Mouse (Mus musculus) limb, embryonic 14.5 days (tissue): ENCODE results near the gene Aox1. TPM values are rescaled to one million over a fixed set of nuclear protein-coding genes. Genes with fewer than 3 reads are reported as not detected.
"Not testable (repeated sequence)": the region's sequence is repeated elsewhere in the genome, so short reads cannot be mapped to it uniquely, and the experiment has no call there.

Experiments
- ATAC-seq: fragments of 200-750 bp; cut with Nextera tagmentation; 2 replicates; pipeline ENCODE4 v1.8.0; 2017; ENCODE audit warnings: low read depth, moderate number of reproducible peaks, moderate TSS enrichment; ENCODE audit not compliant: low FRiP score
- DNase-seq: peaks from one replicate; pipeline ENCODE4 v3.0.0-alpha.2; 2015; ENCODE audit warnings: low spot score
- H3K27ac ChIP-seq: fragments of 300-500 bp; sonication (generic); replicated peaks from 2 replicates; pipeline ENCODE4 v1.5.1; 2014; ENCODE audit warnings: low read depth, mild to moderate bottlenecking, low read length, moderate library complexity, mixed read lengths
- H3K27me3 ChIP-seq: fragments of 300-500 bp; sonication (generic); 2 replicates; pipeline ENCODE4 v1.6.1; 2014; ENCODE audit warnings: low read length, mixed read lengths; ENCODE audit not compliant: control insufficient read depth, insufficient read depth
- H3K36me3 ChIP-seq: fragments of 300-500 bp; sonication (generic); 2 replicates; pipeline ENCODE4 v1.6.1; 2014; ENCODE audit warnings: mild to moderate bottlenecking, low read length, moderate library complexity, mixed read lengths; ENCODE audit not compliant: control insufficient read depth, insufficient read depth
- H3K4me1 ChIP-seq: fragments of 300-500 bp; sonication (generic); 2 replicates; pipeline ENCODE4 v1.6.1; 2014; ENCODE audit warnings: antibody characterized with exemption, low read length, mixed read lengths; ENCODE audit not compliant: control insufficient read depth, insufficient read depth
- H3K4me2 ChIP-seq: fragments of 300-500 bp; sonication (generic); replicated peaks from 2 replicates; pipeline ENCODE4 v1.6.1; 2014; ENCODE audit warnings: low read depth, mild to moderate bottlenecking, low read length, moderate library complexity; ENCODE audit not compliant: severe bottlenecking
- H3K4me3 ChIP-seq: fragments of 300-500 bp; sonication (generic); replicated peaks from 2 replicates; pipeline ENCODE4 v1.5.1; 2014; ENCODE audit warnings: low read length
- H3K9ac ChIP-seq: fragments of 300-500 bp; sonication (generic); 2 replicates; pipeline ENCODE4 v1.6.1; 2014; ENCODE audit warnings: mild to moderate bottlenecking, low read depth, low read length, moderate library complexity; ENCODE audit not compliant: severe bottlenecking
- H3K9me3 ChIP-seq: fragments of 300-500 bp; sonication (generic); 2 replicates; pipeline ENCODE4 v1.6.1; 2016; ENCODE audit warnings: low read length; ENCODE audit not compliant: control insufficient read depth
- POLR2A ChIP-seq: fragments of 200-500 bp; IDR thresholded peaks from 2 replicates; pipeline ENCODE4 v1.8.0; 2012; ENCODE audit warnings: inconsistent platforms, mild to moderate bottlenecking, moderate library complexity, borderline replicate concordance; ENCODE audit not compliant: insufficient read depth, insufficient read length; ENCODE audit errors: extremely low read depth
- WGBS: fragments of 180-500 bp; shearing (Covaris S2); extraction: QIAGEN DNeasy Blood & Tissue Kit; methylation state at CpG from one replicate; pipeline ENCODE4 v1.1.7; 2014; 5-methylcytosine and 5-hydroxymethylcytosine counted together
- polyA plus RNA-seq, 2 experiments: library from polyadenylated mRNA; depleted of rRNA in 1 of 2; stranded (reverse) in 1 of 2; unstranded in 1 of 2; fragments of >200 nt; fragmentation: Nextera tagmentation in 1 of 2; extraction: Ambion mirVana in 1 of 2; gene quantifications; 2 replicates each; pipeline versions ENCODE4 v1.2.1 to v1.2.3; 2012 to 2014

Gene Aox1
- polyA plus RNA-seq, 2 experiments, result 0.80 to 0.98 TPM

- H3K27ac ChIP-seq, result no peak overlapping the region
- peaks cover 13% of the 10 kb centered on the region for H3K36me3 ChIP-seq
- H3K9me3 ChIP-seq, result no peaks in the 10 kb centered on the region
- no peak for TF ChIP-seq POLR2A
- H3K9ac ChIP-seq, result no peak overlapping the region
- H3K4me2 ChIP-seq, result no peak overlapping the region
- no peaks in the 10 kb centered on the region for H3K27me3 ChIP-seq
- H3K4me3 ChIP-seq, result no peak overlapping the region
- DNase-seq (no peak), ATAC-seq (no peak)
- WGBS, result 90% methylated on average over 3 of the region's 3 CpGs
- peaks cover 13% of the 10 kb centered on the region for H3K4me1 ChIP-seq
Observed at GRCm38 (mm10) chr1:57998146-57998545, 31.6 kb upstream of the Aox1 start.

GRCm38 (mm10) chr1:58006388-58006787 is 23.3 kb upstream of the Aox1 start:
- H3K36me3 ChIP-seq, result peaks cover 18% of the 10 kb centered on the region
- ATAC-seq, DNase-seq, H3K4me2 ChIP-seq, H3K27ac ChIP-seq, H3K9me3 ChIP-seq, H3K27me3 ChIP-seq, H3K4me3 ChIP-seq, H3K4me1 ChIP-seq, H3K9ac ChIP-seq: not testable (repeated sequence)
- 94% methylated on average over 7 of the region's 7 CpGs for WGBS

GRCm38 (mm10) chr1:58018856-58019255 is 10.9 kb upstream of the Aox1 start, which contains the start of gene Kctd18:
Gene Kctd18, minus strand, starts transcription at chr1:58018956.
- no peaks in the 10 kb centered on the region for H3K4me1 ChIP-seq
- H3K4me3 ChIP-seq, result no peak within 1 kb of the TSS
- TF ChIP-seq POLR2A, result no peak
- DNase-seq (no peak), ATAC-seq (no peak)
- no peak within 1 kb of the TSS for H3K27ac ChIP-seq
- H3K4me2 ChIP-seq, result no peak within 1 kb of the TSS
- WGBS, result 96% methylated on average over 7 of the region's 7 CpGs
- no peaks in the 10 kb centered on the region for H3K9me3 ChIP-seq
- no peak within 1 kb of the TSS for H3K9ac ChIP-seq
- peaks cover 40% of the 10 kb centered on the region for H3K36me3 ChIP-seq
- no peaks in the 10 kb centered on the region for H3K27me3 ChIP-seq

- peaks cover 12% of the 10 kb centered on the region for H3K36me3 ChIP-seq
- no peak overlapping the region for H3K27ac ChIP-seq
- DNase-seq (no peak), ATAC-seq (no peak)
- no peak overlapping the region for H3K4me3 ChIP-seq
- H3K4me2 ChIP-seq, result no peak overlapping the region
- no peak for TF ChIP-seq POLR2A
- no peaks in the 10 kb centered on the region for H3K27me3 ChIP-seq
- peaks cover 13% of the 10 kb centered on the region for H3K4me1 ChIP-seq
- H3K9ac ChIP-seq, result no peak overlapping the region
- 86% methylated on average over 7 of the region's 7 CpGs for whole genome bisulfite sequencing
- no peaks in the 10 kb centered on the region for H3K9me3 ChIP-seq
Observed at GRCm38 (mm10) chr1:58027707-58028106, 2.0 kb upstream of the Aox1 start.

- Histone ChIP-seq H3K27ac (no peak overlapping the region), H3K27me3 (no peaks in the 10 kb centered on the region), H3K4me1 (peaks cover 13% of the 10 kb centered on the region), H3K9me3 (no peaks in the 10 kb centered on the region), H3K36me3 (peaks cover 5% of the 10 kb centered on the region; the same call in 1 of the 2 replicates), H3K4me3 (peak overlapping the region; percentile 18), H3K9ac (0 out of 2 replicates have a peak overlapping the region, but pooled peaks have one; percentile 18), H3K4me2 (peak overlapping the region; percentile 43)
- TF ChIP-seq POLR2A, result no peak
- peak; percentile 44; the same call in 1 of the 2 replicates for ATAC-seq
- DNase-seq, result peak; percentile 60
- 23% methylated on average over 13 of the region's 13 CpGs for WGBS
Observed at GRCm38 (mm10) chr1:58030156-58030871, 583 bp downstream of the Aox1 start.
